Mouse (Mus musculus) kidney, postnatal 36 days (tissue): ENCODE data around the gene Otub2.

Experiments used
- DNase-seq, 2 experiments: peaks; one replicate each; pipeline ENCODE4 v3.0.0; 2021 to 2022; ENCODE audit warnings: mixed read lengths in 2 of 2

Gene Otub2

DNA sequence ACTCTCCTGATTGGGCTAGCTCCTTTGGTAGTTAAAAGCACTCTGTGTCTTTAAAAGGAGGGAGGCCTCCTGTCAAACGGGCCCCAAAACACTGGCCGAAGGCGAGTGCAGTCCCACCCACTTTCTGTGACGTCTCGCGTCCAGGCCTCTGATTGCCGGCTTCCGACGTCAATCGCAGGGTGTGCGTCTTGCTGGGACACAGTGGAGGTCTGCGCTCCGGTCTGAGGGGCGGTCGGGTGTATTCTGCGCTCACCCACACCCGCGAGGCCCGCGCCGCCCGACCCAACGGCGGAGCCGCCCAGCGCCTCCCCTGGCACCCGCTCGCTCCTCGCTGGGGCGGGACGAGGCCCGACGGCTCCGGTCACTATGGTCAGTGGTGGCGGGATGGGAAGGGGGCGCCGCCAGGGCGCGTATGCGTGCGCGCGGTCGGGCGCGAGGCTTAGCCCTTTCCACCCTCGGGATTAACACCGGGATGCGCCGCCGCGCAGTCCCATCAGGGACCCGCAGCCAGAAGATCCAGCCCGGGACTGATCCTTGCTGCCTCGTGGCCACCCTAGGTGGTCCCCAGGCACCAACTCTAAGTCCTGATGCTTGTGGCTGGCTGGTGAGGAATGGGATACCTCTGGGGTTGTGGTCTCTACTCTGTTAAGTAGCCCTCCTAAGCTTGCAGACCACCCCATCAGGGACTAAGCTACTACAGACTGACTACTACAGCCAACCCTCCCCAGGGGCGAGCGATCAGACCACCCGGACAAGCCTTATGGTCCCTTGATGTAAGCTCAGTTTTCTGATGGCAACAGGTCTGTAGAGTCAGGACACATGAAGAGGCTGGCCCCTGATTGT lies at the start of gene Otub2:
Gene Otub2 (plus strand): TSS at position 178 of the 843 bp plus-strand sequence.
- DNase-seq, result peak; percentile 97 to 98

DNA sequence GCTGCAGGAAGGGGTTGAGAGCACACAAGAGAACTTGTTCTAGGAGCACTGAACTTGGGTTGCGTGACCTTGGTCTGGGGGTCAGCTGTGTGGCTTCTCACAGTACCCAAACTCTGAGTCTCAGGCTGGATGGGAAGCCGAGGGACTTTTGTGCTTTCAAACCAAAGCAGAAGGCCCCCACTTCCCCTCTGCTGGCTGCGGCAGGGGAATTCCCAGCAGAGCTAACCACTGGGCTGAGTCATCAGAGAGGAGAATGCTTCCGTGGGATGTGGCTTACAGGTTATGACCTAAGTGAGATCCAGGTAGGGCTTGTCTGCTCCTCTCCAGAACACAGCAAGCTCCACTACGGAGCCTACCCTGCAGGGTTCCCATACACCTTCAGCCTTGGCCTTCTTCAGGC lies 47.3 kb upstream of the Otub2 start:
- peak in 1 of 2 experiments; percentile 11 for DNase-seq

- peak in 1 of 2 experiments; percentile 20 for DNase-seq
Measured at GRCm38 (mm10) chr12:103343456-103343855, 45.0 kb upstream of the Otub2 start.

GRCm38 (mm10) chr12:103344934-103345333 lies 43.5 kb upstream of the Otub2 start:
- DNase-seq, result peak; percentile 31 to 41

- no peak for DNase-seq
Measured at GRCm38 (mm10) chr12:103346945-103347344, 41.5 kb upstream of the Otub2 start.

DNA sequence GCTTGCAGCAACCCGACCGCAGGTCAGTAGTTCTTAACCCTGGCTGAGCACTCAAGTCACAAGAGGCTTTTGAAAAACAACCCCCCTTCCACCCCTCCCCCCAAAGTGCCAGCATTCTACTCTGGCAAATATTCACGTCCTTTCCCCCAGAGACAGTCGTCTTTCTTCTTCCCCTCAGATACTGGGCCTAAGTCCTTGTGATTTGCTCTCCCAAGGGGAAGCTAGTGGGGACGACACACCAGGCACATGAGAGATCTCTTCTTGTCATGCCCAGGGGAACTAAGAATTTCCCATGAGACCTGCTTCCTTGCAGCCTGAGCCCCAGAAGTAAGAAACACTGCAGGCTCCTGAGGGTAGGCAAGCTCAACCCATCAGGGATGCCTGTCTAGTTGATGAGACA lies 41.1 kb upstream of the Otub2 start:
- DNase-seq, result peak; percentile 39 to 41

GRCm38 (mm10) chr12:103348506-103348905 lies 40.0 kb upstream of the Otub2 start:
- DNase-seq, result peak; percentile 83 to 93

GRCm38 (mm10) chr12:103352735-103353134 lies 35.7 kb upstream of the Otub2 start:
- no peak for DNase-seq

GRCm38 (mm10) chr12:103353538-103353937 lies 34.9 kb upstream of the Otub2 start:
- peak; percentile 14 to 36 for DNase-seq

DNA sequence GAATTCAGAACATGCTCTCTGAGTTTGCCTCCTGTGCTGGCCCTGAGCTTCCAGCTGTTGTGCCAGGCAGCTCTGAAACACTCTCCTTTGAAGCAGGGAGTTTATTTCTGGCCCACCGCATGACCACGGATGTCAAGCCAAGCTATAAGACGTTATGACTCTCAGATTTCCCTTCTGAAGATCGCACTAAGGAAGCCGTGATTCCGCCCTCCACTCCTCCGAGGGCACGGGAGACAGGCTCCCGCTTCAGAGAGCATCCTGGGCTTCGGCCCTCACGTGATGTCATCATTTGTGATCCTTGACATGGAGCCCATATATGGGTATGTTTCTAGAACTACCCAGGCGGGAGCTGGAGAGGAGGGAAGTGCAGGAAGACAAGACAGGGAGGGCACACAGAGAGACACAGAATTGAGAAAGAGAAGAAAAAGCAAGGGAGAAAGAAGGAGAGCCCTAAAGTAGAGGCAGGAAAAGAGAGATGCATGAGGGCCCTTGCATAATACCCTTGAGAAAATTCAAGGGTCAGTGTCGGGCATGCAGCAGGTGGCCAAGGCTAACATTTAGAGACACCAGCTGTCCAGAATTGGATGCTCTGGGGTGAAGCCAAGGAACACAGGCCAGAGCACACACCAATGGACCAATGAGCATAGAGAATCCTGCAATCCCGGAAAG lies 32.6 kb upstream of the Otub2 start, which contains the start of gene Asb2:
Gene Asb2 (minus strand): TSS at position 256 of the 669 bp plus-strand sequence.
- DNase-seq, result no peak

- no peak for DNase-seq
Measured at GRCm38 (mm10) chr12:103356415-103356748, 32.1 kb upstream of the Otub2 start.

DNA sequence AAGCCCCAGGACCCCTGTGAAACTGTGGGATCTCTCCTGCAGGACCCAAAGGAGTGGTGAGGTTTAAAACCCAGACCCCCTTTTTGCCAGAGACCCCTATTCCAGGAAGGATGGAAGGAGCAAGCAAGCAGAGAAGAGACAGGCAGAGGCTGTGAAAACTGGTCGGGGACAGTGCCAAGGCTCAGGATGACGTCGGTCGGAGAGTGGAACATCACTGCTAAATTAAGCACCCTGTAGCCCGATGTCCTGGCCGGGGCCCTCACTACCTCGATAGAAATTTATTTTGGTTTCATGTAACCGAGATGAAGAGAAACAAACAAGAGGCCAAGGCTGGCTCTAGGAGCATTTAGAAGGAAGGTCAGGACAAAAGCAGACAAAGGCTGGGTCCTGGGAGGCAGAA lies 30.3 kb upstream of the Otub2 start:
- DNase-seq, result no peak

- no peak for DNase-seq
Measured at GRCm38 (mm10) chr12:103358951-103359801, 29.3 kb upstream of the Otub2 start.

DNA sequence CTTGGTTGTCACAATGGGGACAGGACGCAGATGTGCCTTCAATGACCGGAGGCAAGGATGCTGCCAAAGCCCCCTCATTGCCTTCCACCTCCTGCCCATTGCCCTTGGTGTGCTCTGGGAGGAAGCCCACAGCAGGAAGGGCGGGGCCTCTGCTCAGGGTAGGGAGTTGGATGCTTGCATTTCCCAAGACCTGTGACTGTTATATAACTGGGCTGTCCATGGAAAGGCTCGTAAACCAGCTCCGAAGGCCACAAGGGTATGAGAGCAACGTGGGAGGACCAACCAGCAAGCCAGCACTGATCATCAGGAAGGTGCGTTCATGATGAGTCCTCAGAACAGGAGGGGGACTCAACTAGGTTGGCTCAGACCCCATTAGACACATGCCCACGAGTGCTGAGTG lies 27.7 kb upstream of the Otub2 start:
- no peak for DNase-seq

DNA sequence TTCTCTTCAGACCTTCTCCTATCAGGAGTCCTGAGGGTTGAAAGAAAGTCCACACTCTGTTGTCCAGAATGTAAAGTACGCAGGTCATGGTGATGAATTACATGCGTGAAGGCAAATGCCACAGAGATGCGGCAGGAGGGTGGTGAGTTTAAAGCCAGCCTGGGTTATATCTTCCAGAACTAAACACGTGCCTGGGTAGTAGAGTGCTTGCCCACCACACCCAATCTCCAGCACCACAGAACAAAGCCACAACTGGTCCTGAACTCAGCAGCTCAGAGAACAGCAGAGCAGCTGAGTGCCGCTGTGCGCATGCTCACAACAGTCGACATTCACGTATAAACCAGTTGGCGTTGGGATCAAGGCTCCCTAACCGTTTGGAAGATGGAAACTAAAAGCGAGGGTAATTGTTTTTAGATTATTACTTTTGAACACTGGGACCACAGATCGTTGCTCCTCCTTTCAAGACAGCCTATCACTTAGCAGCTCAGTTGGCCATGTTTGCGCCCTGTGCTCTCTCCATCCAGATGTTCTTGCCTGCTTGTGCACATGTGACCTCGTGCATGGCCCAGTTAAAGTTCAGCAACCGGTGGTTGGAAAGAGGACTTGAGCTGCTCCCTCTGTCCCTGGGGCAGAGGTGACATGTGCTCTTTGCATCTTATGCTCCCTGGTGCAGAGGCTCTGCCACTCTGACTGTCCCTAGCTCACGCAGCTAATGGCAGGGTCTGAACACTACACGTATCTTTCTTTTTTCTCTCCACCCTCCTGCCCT lies 26.8 kb upstream of the Otub2 start:
- no peak for DNase-seq

DNA sequence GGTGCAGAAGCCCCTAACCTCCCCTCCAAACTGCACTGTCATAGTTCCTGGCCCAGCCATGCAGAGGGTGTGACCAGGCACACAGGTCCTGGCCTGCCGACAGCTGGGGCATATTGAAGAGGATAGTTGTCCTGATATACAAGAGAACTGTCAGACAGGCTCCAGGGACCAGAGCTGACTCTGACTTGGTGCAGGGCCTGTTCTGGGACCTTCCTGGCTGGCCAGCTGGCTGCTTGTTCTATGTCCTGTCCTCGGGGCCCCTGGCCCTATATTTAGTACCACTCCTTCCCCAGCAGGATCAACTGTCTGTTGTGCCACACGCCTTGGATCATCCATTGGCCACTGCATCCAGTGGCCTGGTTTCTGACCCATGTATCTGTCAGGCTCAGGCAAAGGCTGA lies 26.1 kb upstream of the Otub2 start:
- DNase-seq, result no peak

GRCm38 (mm10) chr12:103367171-103367570 lies 21.3 kb upstream of the Otub2 start:
- no peak for DNase-seq

GRCm38 (mm10) chr12:103367620-103368325 lies 20.7 kb upstream of the Otub2 start:
- DNase-seq, result peak; percentile 52 to 84

- no peak for DNase-seq
Measured at GRCm38 (mm10) chr12:103368326-103368669, 20.2 kb upstream of the Otub2 start.

DNA sequence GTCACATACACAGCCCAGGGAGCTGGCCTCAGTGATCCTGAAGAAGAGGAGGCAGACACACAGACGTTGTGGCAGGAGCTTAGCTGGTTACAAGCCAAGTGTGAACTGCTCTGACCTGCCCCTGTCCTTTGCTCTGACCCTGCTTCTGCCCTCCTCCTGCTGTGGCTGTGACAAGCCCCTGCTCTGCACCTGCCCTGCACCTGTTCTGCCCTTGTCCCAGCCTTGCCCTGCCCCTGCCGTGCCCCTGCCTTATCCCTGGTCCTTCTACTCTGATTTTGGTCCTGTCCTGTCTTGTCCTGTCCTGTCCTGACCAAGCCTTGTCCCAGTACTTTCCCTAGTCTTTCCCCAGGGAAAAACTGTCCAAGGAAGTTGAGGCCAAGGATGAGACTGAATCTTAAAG lies 19.7 kb upstream of the Otub2 start:
- DNase-seq, result no peak

DNA sequence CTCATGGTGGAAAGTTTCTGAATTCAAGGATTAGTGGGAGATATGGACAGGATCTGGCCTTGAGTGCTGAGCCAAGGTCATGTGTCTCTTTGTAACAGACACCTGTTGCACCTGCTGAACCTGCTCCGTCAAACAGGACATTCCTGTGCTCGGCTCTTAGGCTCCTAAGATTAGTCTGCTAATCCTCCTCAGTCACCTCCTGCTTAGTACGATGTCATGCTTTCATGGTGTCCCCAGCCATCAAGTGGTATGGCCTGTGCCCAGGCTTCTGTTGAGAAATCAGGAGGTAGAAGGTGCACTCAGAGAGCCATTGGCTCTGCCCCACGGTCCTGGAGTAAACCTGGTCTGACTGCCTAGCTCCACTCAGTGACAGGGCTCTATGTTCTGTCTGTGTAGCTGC lies 17.6 kb upstream of the Otub2 start:
- DNase-seq, result no peak

DNA sequence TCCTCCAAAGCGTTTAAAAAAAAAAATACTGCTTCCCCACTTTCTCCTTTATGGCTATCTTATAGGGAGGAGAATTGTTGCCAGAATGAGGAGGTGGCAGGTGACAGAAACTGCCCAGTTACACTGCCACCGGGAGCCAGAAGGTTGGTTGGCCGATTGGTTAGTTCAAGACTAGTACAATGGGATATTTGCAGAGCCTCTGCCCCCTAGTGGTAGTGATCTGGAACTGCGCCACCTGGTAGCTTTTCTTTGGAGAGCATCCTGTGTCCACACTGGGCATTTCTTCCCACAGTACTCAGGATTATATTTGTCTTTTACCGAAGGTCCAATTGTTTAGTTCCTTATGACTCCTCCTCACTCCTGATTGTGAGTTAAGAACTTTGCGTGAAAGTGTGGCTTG lies 16.8 kb upstream of the Otub2 start:
- peak; percentile 56 to 74 for DNase-seq
